Mouse (Mus musculus) G1E (cell line): ENCODE results near the gene Ackr1.

ENCODE experiments used
- CTCF ChIP-seq: IDR thresholded peaks from 2 replicates; pipeline ENCODE4 v1.5.1; 2012; ENCODE audit warnings: low read depth, low read length, inconsistent platforms, mixed read lengths
- GATA1 ChIP-seq: IDR thresholded peaks from 2 replicates; pipeline ENCODE4 v1.6.1; 2012; ENCODE audit warnings: borderline replicate concordance, low read length, inconsistent platforms, mixed read lengths
- GATA2 ChIP-seq: IDR thresholded peaks from 2 replicates; pipeline ENCODE4 v1.6.1; 2012; ENCODE audit warnings: low read depth, low read length, inconsistent platforms, borderline replicate concordance
- POLR2AphosphoS5 ChIP-seq: IDR thresholded peaks from 2 replicates; pipeline ENCODE4 v1.6.1; 2012; ENCODE audit warnings: low read depth, low read length, inconsistent platforms; ENCODE audit not compliant: insufficient replicate concordance
- TAL1 ChIP-seq: conservative IDR thresholded peaks from 2 replicates; pipeline ENCODE4 v1.6.1; 2012; ENCODE audit warnings: low read depth, low read length, inconsistent platforms, mixed read lengths

DNA sequence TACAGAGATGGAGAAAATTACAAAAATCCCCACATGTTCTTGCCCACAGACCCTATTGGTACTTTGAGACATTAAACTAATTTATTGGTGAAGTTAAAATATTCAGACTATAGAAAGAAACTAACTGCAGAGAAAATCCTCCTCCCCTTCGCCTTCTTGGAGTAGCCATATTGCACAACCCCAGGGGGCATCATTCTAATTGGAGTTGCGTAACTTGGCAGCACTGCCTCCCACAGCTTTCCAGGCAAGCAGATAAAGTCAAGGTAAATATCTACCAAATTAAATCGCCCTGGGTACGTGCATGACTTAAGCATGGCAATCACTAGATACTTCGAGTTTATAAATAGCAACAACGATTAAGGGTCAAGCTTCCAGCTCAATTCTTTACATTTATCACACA lies 38.0 kb upstream of the Ackr1 start:
- no peak for TF ChIP-seq CTCF
- no peak for TF ChIP-seq GATA2
- TF ChIP-seq TAL1 = no peak
- TF ChIP-seq GATA1 = no peak
- TF ChIP-seq POLR2AphosphoS5 = no peak
